Mouse (Mus musculus) C2C12 (cell line): ENCODE results near the gene Mustn1.

Experiments used
- CEBPB ChIP-seq: IDR thresholded peaks from one replicate; pipeline ENCODE4 v1.6.1; 2011; ENCODE audit warnings: low read depth, mild to moderate bottlenecking, control low read depth, moderate library complexity
- CTCF ChIP-seq: IDR thresholded peaks from one replicate; pipeline ENCODE4 v1.5.1; 2011; ENCODE audit not compliant: control insufficient read depth, insufficient read depth, insufficient read length
- MAX ChIP-seq: IDR thresholded peaks from one replicate; pipeline ENCODE4 v1.6.1; 2011; ENCODE audit warnings: mild to moderate bottlenecking, control low read depth
- MYOD1 ChIP-seq: IDR thresholded peaks from one replicate; pipeline ENCODE4 v1.6.1; 2011; ENCODE audit warnings: low read depth; ENCODE audit not compliant: control insufficient read depth, insufficient read length
- MYOG ChIP-seq: IDR thresholded peaks from one replicate; pipeline ENCODE4 v1.6.1; 2011; ENCODE audit not compliant: control insufficient read depth, insufficient read length; ENCODE audit errors: extremely low read depth
- USF1 ChIP-seq: IDR thresholded peaks from one replicate; pipeline ENCODE4 v1.6.1; 2011; ENCODE audit warnings: low read depth, mild to moderate bottlenecking, control low read depth, moderate library complexity

DNA sequence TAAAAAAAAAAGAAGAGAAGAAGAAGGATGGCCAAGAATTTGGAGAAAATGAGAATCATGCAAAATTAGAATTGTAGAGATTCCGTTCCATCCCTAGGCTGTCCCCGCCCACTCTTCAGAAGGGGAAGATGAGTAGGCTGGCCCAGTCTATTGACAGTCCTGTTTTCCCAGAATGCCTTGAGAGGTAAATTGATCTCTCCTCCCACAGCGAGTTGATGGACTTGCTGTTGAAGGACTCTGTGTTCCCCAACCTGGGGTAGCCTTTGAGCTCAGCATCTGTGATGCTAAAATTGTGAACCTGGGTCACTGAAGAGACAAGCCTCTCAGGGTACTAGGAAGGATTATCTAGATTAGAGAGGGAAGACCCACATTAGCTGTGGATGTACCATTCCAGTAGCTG lies 46.5 kb downstream of the Mustn1 start:
- TF ChIP-seq CTCF (no peak), USF1 (no peak), MYOD1 (no peak), CEBPB (no peak), MAX (no peak), MYOG (no peak)
